In the genomic region with DNA sequence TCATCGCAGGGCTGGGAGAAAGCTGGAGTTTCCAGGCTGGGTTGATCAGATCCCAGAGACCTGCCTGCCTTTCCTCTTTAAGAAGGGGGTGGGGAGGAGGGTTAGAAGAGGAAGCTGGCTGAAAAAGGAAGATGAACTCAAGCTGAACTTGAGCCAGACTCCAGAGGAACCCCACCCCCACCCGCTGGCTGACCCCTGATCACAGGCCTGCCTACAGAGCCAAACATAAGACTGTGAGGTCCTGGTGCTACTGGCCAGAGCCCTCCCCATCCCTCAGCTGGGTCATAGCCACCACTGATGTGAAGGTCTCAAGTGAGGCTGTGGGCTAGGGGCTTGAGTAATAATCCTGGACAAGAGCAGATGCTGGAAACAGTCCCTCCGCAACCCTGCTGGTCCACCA, we compare ENCODE assay signal across 8 mouse cellular contexts. TPM values are rescaled to one million over a fixed set of nuclear protein-coding genes. Genes with fewer than 3 reads are reported as not detected.
DNase-seq lines count a peak whose midpoint lies in the region; ATAC-seq and TF ChIP-seq lines count a peak whose summit lies in the region.

No protein-coding gene starts in this region.

- H3K9me3 ChIP-seq in lung, embryonic 14.5 days (ENCODE audit: low read depth, low read length) = no peaks in the 10 kb centered on the region
- no peaks in the 10 kb centered on the region for H3K9me3 ChIP-seq in heart, embryonic 13.5 days
- no peaks in the 10 kb centered on the region for H3K9me3 ChIP-seq in limb, embryonic 10.5 days (replicated peaks)
- H3K9me3 ChIP-seq in stomach, embryonic 14.5 days (ENCODE audit: control insufficient read depth, low read depth, low read length) = no peaks in the 10 kb centered on the region

- no peaks in the 10 kb centered on the region for H3K36me3 ChIP-seq in lung, embryonic 14.5 days (ENCODE audit: insufficient read depth)
- H3K36me3 ChIP-seq in heart, embryonic 13.5 days = no peaks in the 10 kb centered on the region
- no peaks in the 10 kb centered on the region for H3K36me3 ChIP-seq in limb, embryonic 10.5 days
- no peaks in the 10 kb centered on the region for H3K36me3 ChIP-seq in stomach, embryonic 14.5 days (ENCODE audit: control insufficient read depth, insufficient read depth, low read length)

- H3K4me1 ChIP-seq in lung, embryonic 14.5 days (ENCODE audit: insufficient read depth) = peaks cover 15% of the 10 kb centered on the region
- peaks cover 49% of the 10 kb centered on the region for H3K4me1 ChIP-seq in heart, embryonic 13.5 days
- H3K4me1 ChIP-seq in limb, embryonic 10.5 days = peaks cover 41% of the 10 kb centered on the region
- H3K4me1 ChIP-seq in stomach, embryonic 14.5 days (ENCODE audit: control insufficient read depth, insufficient read depth, low read length) = peaks cover 25% of the 10 kb centered on the region

- no peak overlapping the region for H3K9ac ChIP-seq in lung, embryonic 14.5 days
- H3K9ac ChIP-seq in heart, embryonic 13.5 days = peak overlapping the region; percentile 50; the same call in 1 of the 2 replicates
- no peak overlapping the region for H3K9ac ChIP-seq in stomach, embryonic 14.5 days (replicated peaks; ENCODE audit: low read depth, low read length)

- peak; percentile 67 for ATAC-seq in lung, embryonic 14.5 days (ENCODE audit: insufficient read depth)
- peak; percentile 32; the same call in 1 of the 2 replicates for ATAC-seq in heart, embryonic 13.5 days (ENCODE audit: extremely low read depth, insufficient number of reproducible peaks, low FRiP score, low TSS enrichment)
- ATAC-seq in stomach, embryonic 14.5 days (ENCODE audit: insufficient number of reproducible peaks, insufficient read depth, low FRiP score, low read depth) = peak; percentile 25

- no peaks in the 10 kb centered on the region; the same call in 1 of the 2 replicates for H3K27me3 ChIP-seq in lung, embryonic 14.5 days (ENCODE audit: insufficient read depth, low read length)
- H3K27me3 ChIP-seq in heart, embryonic 13.5 days (replicated peaks) = peaks cover 13% of the 10 kb centered on the region
- peaks cover 38% of the 10 kb centered on the region for H3K27me3 ChIP-seq in limb, embryonic 10.5 days (ENCODE audit: low read depth, poor library complexity, severe bottlenecking)
- H3K27me3 ChIP-seq in stomach, embryonic 14.5 days (ENCODE audit: control insufficient read depth, insufficient read depth, low read length) = no peaks in the 10 kb centered on the region

- peak; percentile 68 for DNase-seq in lung, embryonic 14.5 days
- DNase-seq in lung, postnatal 14 days = no peak
- no peak for DNase-seq in limb, embryonic 10.5 days (ENCODE audit: low spot score)
- no peak for DNase-seq in thymus, postnatal 25 days
- no peak for DNase-seq in left cerebral cortex, adult 11 months (ENCODE audit: low spot score)
- DNase-seq in layer of hippocampus, adult 11-12 months (ENCODE audit: low spot score) = no peak

- H3K27ac ChIP-seq in lung, embryonic 14.5 days (ENCODE audit: low read depth) = peak overlapping the region; percentile 3; the same call in 1 of the 2 replicates
- H3K27ac ChIP-seq in heart, embryonic 13.5 days (replicated peaks) = peak overlapping the region; percentile 64
- peak overlapping the region; percentile 10; the same call in 1 of the 2 replicates for H3K27ac ChIP-seq in limb, embryonic 10.5 days
- peak overlapping the region; percentile 62 for H3K27ac ChIP-seq in stomach, embryonic 14.5 days (ENCODE audit: low read length)

- 36% methylated on average over 3 of the region's 3 CpGs for WGBS in lung, embryonic 14.5 days
- WGBS in heart, embryonic 13.5 days = 31% methylated on average over 3 of the region's 3 CpGs
- 57% methylated on average over 3 of the region's 3 CpGs for WGBS in limb, embryonic 10.5 days
- 41% methylated on average over 3 of the region's 3 CpGs for WGBS in stomach, embryonic 14.5 days

- peak overlapping the region; percentile 3; the same call in 1 of the 2 replicates for H3K4me2 ChIP-seq in lung, embryonic 14.5 days
- peak overlapping the region; percentile 20; the same call in 1 of the 2 replicates for H3K4me2 ChIP-seq in heart, embryonic 13.5 days
- H3K4me2 ChIP-seq in stomach, embryonic 14.5 days (replicated peaks; ENCODE audit: low read depth, low read length) = no peak overlapping the region

- no peak overlapping the region for H3K4me3 ChIP-seq in lung, embryonic 14.5 days (ENCODE audit: low read depth, low read length)
- no peak overlapping the region for H3K4me3 ChIP-seq in heart, embryonic 13.5 days
- no peak overlapping the region for H3K4me3 ChIP-seq in limb, embryonic 10.5 days
- no peak overlapping the region for H3K4me3 ChIP-seq in stomach, embryonic 14.5 days (ENCODE audit: low read depth, low read length)

- no peak for TF ChIP-seq CTCF in lung, embryonic 14.5 days (IDR thresholded peaks at IDR 0.05; ENCODE audit: low read depth)

RNA-seq across cellular contexts. Expression of a gene that starts 3.8 kb away (rescaled TPM):
- polyA plus RNA-seq in lung, embryonic 14.5 days (2014; fragmentation: Nextera tagmentation; extraction: Ambion mirVana) = 2.6 and 4.5 TPM in 2 replicates
- polyA plus RNA-seq in heart, embryonic 13.5 days (2015; fragmentation: Nextera tagmentation; extraction: Ambion mirVana) = 3.7 and 4.7 TPM in 2 replicates
- polyA plus RNA-seq in limb, embryonic 10.5 days (2016; fragmentation: Nextera tagmentation; extraction: Ambion mirVana) = 0.45 and 1.0 TPM in 2 replicates
- 10.9 and 13.5 TPM in 2 replicates for polyA plus RNA-seq in stomach, embryonic 14.5 days (2014; fragmentation: Nextera tagmentation; extraction: Ambion mirVana)

RNA-seq across cellular contexts. Expression of a gene that starts 26.1 kb away (rescaled TPM):
- 76.6 and 80.4 TPM in 2 replicates for polyA plus RNA-seq in lung, embryonic 14.5 days (2014; fragmentation: Nextera tagmentation; extraction: Ambion mirVana)
- 32.7 and 34.4 TPM in 2 replicates for polyA plus RNA-seq in heart, embryonic 13.5 days (2015; fragmentation: Nextera tagmentation; extraction: Ambion mirVana)
- polyA plus RNA-seq in limb, embryonic 10.5 days (2016; fragmentation: Nextera tagmentation; extraction: Ambion mirVana) = 54.1 and 55.2 TPM in 2 replicates
- polyA plus RNA-seq in stomach, embryonic 14.5 days (2014; fragmentation: Nextera tagmentation; extraction: Ambion mirVana) = 74.2 and 84.8 TPM in 2 replicates

RNA-seq across cellular contexts. Expression of a gene that starts 36.9 kb away (rescaled TPM):
- 5.4 and 6.6 TPM in 2 replicates for polyA plus RNA-seq in lung, embryonic 14.5 days (2014; fragmentation: Nextera tagmentation; extraction: Ambion mirVana)
- 12.7 and 13.4 TPM in 2 replicates for polyA plus RNA-seq in heart, embryonic 13.5 days (2015; fragmentation: Nextera tagmentation; extraction: Ambion mirVana)
- 2.8 and 4.2 TPM in 2 replicates for polyA plus RNA-seq in limb, embryonic 10.5 days (2016; fragmentation: Nextera tagmentation; extraction: Ambion mirVana)
- polyA plus RNA-seq in stomach, embryonic 14.5 days (2014; fragmentation: Nextera tagmentation; extraction: Ambion mirVana) = 2.7 and 2.9 TPM in 2 replicates

Comparison
In these comparisons a context has a peak if more than half of its experiments do, and no peak if none do; other contexts are left out.
1. H3K27ac ChIP-seq: peak in every context shown above with its lines; median percentile 64 in heart, embryonic 13.5 days; 62 in stomach, embryonic 14.5 days; 10 in limb, embryonic 10.5 days; 3 in lung, embryonic 14.5 days.